Mouse (Mus musculus) olfactory bulb, adult 2 months (tissue): ENCODE results near the gene Rxfp3.
"Not testable (repeated sequence)": the region's sequence is repeated elsewhere in the genome, so short reads cannot be mapped to it uniquely, and the experiment has no call there.

Experiments used
- CTCF ChIP-seq: fragments of 200-500 bp; IDR thresholded peaks from 2 replicates; pipeline ENCODE4 v1.5.1; 2012; ENCODE audit warnings: low read depth, mild to moderate bottlenecking, low read length, moderate library complexity; ENCODE audit not compliant: insufficient read depth
- POLR2A ChIP-seq: fragments of 200-500 bp; IDR thresholded peaks from 2 replicates; pipeline ENCODE4 v1.6.1; 2012; ENCODE audit warnings: mild to moderate bottlenecking, low read depth, low read length, moderate library complexity; ENCODE audit not compliant: insufficient read depth

DNA sequence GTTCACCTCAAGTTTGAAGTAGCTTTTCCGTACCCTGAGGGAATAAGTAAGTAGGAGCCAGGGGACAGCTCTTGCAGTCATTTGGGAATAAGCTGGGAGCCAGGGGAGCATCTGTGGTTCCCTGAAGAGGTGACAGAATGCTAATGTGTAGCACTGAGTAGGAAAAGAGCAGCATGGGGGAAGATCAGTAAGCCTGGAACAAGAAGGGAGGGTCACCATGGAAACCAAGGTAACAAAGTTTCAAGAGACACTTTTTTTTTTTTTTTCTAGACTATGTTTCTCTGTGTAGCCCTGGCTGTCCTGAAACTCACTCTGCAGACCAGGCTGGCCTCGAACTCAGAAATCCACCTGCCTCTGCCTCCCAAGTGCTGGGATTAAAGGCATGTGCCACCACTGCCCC, 51.3 kb downstream of the Rxfp3 start:
- TF ChIP-seq POLR2A, CTCF: not testable (repeated sequence)
